Mouse (Mus musculus) frontal cortex, postnatal 10 days (tissue): Measurements from ENCODE around the gene Ralgapa2.

Experiments used
- DNase-seq, 2 experiments: peaks; one replicate each; pipeline ENCODE4 v3.0.0; 2022; ENCODE audit warnings: low spot score in 2 of 2, mixed read lengths in 1 of 2

Ralgapa2 gene

DNA sequence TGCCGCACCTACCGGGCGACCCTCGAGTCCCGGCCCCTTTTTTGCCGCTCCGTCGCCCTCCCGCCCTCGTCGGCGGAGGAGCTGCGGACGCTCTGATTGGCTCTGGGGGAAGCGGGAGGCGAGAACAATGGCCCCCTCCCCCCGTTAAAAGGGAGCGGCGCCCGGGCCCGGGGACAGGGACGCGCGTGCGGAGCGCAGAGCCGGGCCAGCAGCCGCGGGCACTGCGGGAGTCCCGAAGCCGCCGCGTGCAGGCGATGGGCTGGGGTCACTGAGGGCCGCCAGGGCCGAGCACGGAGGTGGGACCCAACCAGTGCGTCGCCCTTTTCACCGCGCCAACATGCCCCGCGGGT, 290.2 kb downstream of the Ralgapa2 start:
- DNase-seq, result peak in 1 of 2 experiments; percentile 74

DNA sequence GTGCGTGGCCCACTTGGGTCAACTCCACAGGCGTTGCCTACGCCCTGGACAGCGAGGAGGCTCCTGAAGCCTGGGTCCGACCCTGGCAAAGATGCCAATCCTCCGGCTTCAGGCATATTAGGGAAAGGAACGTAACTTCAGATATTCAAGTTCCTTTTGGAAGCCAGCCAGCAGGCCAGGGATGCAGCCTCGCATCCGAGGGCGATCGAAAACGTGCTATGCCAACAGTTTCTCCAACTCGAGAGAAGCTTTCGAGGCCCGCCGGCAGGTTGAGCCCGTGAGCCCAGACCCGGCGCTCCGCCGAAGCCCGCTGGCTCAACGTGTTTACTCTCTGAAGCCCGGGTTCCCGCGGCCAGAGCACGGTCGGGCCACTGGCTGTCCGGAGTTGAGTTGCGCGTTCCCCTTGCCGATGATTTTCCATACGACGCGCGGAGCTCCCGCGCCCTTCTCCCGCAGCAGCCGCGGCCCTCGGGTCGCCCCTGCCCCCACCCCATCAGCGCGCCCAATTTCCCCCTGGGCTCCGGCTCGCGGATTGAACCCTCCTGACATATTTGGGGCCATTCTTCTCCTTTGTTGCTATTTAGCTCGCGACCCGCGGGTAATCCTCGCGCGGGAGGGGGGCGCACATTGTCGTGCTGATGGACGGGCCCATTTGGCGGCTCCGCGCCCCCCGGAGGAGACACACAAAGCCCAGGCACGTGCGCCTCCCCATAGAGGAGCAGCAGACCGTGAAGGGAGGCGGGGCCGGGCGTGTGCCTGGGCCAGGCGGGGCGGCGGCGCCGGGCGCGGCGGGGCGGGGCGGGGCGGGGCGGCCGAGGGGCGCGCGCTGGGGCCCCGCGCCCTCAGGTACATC, 290.8 kb downstream of the Ralgapa2 start, which contains the start of gene Insm1:
TSS of gene Insm1 (plus strand) at position 846 of the 853 bp plus-strand sequence.
- DNase-seq, result peak in 1 of 2 experiments; percentile 59

DNA sequence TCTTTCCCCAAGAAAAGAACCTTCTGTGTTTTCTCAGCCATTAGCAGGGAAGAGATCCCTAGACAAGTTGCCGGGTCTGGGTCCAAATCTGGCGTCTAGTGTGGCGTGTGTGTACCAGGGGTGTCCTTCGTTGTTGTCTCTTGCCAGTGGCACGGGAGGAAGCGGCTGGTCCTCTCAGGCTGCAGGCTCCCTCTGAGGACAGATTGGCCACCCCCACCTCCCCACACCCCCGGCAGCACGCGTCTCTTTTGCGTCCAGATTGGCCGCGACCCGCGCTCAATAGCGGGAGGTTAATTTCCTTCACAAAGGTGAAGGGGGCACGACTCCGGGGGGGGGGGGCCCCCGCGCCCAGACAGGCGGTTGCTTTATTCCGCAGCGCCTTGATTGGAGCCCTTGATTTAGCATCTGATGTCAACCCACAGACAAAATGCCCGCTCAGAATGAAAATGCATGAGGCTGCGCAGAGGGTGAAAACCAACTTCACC, 291.5 kb downstream of the Ralgapa2 start:
- DNase-seq, result no peak

DNA sequence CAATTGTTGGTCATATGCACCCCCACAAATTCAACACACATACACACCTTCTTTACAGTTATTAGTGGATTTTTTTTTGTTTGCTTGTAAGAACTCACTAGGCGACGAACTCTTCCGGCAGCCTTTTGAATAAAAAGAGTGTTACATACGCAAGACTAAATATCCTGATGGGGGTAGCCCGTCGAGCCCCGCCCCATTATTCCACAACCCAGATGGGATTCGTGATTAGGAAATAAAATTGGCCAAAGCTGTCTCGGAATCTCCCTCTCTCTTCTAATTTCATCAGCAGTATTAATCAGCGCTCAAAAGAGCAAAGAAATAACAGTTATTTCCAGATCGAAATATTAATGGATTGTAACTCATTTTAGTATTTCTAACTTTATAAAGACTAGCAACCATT, 292.4 kb downstream of the Ralgapa2 start:
- DNase-seq, result no peak

DNA sequence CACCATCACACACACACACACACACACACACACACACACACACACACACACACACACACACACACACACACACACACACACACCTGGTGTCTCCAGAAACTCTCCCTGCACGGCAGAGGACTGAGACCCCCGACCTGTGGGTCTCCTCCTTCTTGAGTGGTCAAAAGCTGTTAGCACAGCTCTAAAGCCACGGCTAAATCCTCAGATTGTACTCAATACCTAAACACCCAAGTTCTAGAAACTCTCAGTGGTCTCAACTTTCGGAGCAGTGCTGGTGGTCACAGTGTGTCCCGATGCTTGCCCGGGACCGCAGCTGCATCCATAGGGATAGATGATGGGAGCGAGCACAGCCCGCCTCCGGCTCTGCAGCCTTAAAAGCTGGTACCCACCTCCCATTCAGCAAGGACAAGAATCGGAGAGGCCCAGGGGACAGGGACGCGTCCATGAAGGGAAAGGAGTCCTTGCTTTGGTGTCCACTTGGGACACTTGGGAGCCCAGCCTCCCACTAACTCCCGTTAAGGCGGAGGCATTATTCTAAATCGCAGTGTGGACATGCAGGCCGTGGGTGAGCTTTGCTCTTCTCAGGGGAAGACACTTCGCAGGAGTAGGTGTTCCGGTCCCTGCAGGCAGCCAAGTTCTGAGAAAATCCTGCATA, 293.1 kb downstream of the Ralgapa2 start:
- DNase-seq, result no peak

DNA sequence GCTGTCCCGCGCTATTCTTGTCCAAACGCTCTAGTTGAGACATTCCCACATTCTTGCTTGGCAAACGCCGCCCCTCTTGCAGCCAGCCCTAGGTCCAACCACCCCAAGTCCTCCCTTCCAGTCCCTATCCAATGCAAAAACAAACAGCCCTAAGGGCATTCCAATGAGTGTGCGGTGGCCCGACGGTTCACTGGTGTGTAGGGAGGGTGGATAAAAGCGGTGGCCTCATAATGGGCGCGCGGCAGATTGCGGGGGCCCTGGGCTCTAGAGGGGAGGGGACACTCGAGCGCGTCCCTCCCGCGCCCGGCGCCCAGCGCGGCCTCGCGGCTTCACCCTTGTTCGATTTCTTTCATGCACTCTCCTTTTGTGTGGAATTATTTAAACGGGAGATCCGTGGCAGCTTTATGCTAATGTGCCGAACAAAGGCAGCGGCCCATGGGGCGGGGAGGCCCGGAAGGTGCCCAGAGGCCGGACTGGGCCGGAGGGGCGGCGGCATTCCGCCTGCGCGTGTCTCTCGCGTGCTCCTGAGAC, 293.9 kb downstream of the Ralgapa2 start:
- no peak for DNase-seq

DNA sequence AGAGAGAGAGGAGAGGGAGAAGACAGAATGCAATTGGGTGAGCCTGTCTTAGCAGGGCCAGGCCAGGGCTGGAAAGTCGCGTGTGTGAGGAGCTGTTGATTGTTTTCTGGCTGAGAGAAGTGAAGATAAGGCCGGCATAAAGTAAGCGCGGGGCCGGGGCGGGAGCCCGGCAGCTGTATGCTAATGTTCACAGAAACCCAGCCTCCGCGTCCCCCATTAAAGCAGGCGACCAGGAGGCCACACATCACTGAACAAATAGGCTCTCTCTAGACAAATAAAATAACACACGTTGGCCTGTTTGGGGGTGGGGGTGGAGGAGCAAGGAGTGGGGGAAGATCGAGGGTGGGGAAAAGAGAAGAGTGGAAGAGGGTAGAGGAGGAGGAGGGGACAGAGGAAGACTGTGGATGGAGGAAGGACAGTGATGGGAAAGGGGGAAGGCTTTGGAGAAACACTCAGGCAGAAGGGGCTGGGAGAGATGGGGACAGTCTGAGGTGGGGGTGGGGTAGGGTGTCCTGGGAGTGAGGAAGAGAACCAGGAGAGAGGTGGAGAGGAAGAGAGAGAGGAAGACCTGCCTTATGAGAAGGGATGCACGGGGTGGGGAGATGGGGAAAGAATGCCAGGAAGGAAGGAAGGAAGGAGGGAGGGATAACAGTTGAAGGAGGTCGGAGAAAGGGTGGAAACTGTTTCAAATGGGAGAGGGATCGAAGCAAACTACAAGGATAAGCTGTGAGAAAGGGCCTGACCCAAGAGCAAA, 294.7 kb downstream of the Ralgapa2 start:
- no peak for DNase-seq

DNA sequence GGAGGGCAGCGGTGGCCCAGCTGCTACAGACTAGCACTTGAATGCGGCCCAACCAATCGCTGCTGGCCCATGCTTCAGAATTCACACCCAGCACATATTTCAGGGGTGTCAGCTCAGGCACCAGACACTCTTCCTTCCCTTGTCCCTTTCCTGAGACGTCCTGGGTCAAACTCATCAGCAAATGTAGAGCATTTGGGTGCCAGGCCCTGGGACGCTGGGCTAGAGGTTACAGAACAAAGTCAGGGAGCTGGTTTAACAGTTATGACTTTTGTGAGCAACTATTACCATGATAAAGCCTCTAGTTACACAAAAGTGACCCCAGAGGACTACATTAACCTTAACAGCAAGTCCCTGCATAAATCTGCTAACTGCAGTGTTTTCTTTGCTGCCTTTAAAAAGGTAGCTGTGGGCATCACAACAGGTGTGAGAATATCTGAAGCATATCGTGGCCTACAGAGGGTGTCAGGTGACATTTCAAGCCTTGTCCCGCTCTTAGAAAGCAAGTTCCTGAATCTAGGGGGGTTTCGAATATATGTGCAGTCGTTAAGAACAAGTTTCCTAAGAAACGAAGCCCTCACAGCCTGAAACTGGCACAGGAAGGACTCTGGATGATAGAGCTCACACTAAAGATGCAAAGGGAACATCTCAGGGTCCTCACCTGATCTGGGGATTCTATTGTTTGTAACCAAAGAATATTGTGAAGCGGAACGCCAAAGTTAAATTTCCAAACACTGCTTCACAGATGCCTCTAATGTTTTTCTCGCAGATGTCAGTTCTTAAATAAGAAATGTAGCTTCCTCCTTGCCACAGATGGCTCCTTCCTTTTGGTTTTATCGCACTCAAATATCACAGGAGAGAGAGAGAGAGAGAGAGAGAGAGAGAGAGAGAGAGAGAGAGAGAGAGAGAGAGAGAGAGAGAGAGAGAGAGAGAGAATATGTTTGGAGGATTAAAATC, 295.8 kb downstream of the Ralgapa2 start:
- DNase-seq, result no peak

DNA sequence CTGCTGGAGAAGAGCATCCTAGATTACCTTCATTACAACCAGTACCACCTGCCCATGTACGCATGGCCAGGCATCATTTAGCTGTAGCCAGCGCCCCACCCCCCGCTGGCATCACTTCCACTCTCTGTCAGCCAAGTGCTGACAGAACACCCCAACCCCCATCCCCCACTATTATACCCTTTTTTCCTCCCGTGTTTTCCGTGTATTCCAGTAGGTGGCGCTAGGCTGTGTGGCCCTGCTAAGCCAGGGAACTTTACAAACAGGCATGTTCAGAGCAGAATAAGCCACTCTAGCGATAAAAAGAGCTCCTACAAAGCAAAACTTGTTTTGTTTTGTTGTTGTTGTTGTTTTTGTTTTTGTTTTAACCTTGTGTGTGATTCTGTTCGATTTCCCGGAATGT, 297.4 kb downstream of the Ralgapa2 start:
- peak in 1 of 2 experiments; percentile 28 for DNase-seq

DNA sequence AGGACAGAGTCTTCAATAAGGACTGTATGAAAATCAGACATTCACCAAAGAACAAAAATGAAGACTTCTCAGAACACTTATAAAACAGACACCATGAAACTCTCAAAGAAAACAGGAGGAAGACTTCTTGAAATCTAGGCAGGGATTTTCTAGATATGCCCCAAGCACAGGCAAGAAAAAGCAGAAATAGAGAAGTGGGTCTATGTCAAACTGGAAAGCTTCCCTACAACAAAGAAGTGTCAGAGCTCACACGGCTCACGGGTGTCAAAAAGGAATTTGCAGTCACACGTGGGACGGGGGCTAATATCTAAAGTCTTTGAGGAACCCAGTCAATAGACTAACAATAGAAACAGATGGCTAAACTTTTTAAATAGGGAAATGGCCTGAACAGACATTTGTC, 301.2 kb downstream of the Ralgapa2 start:
- no peak for DNase-seq

DNA sequence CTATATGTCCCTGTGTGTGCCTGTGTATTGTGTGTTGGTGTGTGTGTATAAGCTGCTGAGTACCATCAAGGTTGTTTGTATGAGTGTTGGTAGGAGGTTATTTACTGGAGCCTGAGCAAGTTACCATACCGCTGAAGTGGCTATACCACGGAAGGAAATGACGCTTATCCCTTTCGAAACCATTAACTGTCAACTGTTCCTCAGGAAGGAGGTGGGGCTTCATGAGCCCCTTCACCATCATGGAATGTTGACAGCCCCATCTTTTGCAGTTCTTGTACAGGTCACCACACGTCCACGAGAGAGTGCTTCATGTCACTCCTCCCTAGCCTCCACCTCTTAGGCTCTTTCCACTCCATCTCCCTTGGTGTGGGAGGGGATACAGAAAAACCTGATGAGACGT, 314.2 kb downstream of the Ralgapa2 start:
- no peak for DNase-seq

DNA sequence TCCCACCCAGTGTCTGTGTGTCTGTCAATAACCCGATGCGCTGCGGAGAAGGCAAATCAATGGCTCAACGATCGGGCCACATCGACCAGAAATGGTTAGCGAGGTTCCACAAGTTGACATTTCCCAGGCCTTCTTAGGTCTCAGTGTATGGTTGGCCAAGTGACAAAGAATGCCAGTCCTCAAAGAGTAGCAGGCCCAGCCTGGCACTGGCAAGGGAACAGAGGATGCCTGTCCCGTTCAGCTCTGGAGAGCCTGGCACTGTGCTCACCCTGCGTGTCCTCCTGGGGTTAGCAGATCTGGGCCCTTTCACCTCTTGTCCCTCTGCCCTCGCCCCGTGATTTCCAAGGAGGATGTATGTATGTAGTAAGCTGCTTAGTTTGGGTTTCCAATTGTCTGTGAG, 316.0 kb downstream of the Ralgapa2 start:
- no peak for DNase-seq
